Mouse (Mus musculus) retina, adult 2 months (tissue): ENCODE measurements around the gene Lzic.
A peak's percentile ranks its signal among the peaks of the same experiment; 100 is the strongest.

Source experiments
- DNase-seq: peaks from one replicate; pipeline ENCODE4 v3.0.0-alpha.2; 2012; ENCODE audit warnings: low read depth, low spot score

Gene Lzic

DNA sequence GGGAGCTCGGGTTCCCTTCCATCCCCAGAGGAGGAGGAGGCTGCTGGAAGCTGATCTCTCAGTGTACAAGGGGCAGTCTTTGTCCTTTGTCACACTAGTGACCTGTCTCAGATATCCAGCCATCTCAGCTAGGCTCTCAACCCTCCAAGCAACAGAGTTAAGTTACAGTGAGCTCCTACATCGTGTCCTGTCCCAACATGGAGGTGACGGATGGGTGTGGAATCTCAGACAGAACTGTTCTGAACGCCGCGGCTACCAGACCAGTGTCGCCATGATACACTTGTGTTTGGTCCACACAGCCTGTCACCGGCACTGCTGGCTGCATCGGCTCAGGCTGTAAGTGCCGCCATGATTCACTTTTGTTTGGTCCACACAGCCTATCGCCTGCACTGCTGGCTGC is 8.0 kb upstream of the Lzic start, which contains the start of gene Tmem274:
Gene Tmem274, plus strand, starts transcription at position 301 of the 400 bp plus-strand sequence.
- DNase-seq, result no peak

- DNase-seq, result no peak
Measured at GRCm38 (mm10) chr4:149484566-149484965, 463 bp upstream of the Lzic start.

DNA sequence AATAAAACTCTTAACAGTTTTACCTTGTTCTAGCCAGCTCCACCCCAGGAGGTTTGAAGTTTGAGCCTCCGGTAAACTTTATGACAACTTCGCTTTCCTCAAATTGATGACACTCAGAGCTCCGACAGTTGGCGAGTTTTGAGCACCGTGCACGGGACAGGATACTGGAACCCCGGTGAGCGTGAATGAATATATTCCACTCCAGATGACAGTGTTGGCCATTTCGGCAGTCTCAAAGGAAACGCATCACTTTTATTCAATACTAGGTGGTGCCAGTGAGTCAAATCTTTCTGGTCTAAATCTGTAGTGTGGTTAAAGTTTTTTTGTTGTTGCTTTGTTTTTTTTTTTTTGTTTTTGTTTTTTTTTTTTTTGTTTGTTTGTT is 787 bp downstream of the Lzic start:
- no peak for DNase-seq

DNA sequence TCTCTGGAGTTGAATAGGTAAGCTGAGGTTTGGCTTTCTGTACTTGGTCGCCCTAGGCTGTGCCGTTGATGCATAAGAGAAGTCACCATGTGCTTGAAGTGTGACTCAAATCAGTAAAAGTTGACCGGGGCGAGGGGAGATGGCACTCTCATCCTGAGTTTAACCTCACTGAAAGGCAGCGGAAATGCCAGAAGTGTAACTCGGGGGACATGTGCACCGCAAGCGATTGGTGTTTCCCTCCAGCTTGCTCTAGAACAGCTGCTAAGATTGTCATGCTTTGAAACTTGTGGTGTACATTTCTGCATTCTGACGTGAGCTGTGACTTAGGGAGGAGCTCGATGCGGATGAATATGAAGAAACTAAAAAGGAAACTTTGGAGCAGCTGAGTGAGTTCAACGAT is 2.7 kb downstream of the Lzic start:
- no peak for DNase-seq

DNA sequence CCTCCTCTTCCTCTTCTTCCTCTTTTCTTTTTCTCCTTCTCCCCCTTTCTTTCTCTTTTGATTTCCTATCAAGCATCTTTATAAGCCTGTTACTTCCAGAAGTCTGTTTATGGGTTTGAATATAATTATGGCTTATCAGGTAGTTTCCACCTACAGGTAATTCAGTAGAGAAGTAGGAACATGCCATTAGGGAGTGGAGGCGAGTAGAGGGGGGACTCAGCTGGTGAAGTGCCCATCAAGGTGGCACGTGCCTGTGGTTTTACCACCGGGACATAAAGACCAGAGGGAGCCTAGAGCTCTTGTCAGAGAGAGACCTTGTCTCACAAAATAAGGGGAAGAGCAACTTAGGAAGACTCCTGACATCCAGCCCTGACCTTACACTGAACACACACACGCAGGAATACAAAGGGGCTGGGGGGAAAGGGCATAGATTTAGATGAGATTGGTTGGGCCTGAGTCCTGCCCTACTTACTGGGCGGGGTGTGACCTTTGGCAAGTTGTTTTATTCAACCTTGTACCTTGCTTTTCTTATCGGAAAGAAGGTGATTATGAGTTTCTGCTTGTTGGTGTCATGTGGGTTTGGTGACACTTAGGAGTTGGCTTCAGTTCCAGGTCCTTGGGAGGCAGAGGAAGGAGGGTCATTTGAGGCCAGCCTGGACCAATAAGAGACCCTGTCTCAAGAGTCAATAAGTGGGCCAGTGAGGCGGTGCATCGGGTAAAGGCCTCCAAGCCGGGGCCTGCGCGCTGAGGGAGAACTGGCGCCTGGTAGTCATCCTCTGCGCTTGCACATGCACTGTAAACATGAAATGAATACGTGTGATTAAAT is 4.6 kb downstream of the Lzic start:
- no peak for DNase-seq

DNA sequence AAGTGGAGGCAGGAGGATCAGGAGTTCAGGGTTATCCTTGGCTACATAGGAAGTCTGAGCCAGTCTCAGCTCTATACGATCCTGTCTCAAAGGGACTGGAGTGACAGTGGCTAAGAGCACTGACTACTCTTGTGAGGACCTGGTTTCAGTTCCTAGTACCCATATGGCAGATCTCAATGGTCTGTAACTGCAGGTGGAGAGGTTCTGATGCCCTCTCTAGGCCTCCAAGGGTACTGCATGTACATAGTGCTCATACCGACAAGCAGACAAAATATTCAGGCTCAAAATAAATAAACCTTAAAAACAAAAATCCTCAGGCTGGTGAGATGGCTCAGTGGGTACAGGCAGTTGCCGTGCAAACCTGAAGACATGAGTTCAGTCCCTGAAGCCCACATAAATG is 6.1 kb downstream of the Lzic start:
- no peak for DNase-seq

- DNase-seq, result no peak
Measured at GRCm38 (mm10) chr4:149496612-149497011, 11.6 kb downstream of the Lzic start.

- no peak for DNase-seq
Measured at GRCm38 (mm10) chr4:149498901-149499300, 13.9 kb downstream of the Lzic start.

GRCm38 (mm10) chr4:149499790-149500189 is 14.8 kb downstream of the Lzic start:
- DNase-seq, result no peak

DNA sequence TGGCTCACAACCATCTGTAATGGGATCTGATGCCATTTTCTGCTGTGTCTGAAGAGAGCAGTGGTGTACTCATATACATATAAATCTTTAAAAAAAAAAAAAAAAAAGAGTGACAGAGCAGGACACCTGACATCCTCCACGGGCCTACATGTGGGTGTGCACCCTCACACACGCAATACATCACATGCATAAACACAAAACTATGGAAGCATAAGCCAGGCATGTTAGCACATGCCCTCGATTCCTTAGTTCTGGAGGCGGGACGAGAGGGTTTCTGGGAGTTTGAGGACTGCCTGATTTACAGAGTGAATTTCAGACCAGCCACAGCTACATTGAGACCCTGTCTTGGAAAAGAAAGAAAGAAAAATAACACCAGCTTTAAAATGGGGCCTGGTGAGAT is 19.3 kb downstream of the Lzic start:
- DNase-seq, result no peak

GRCm38 (mm10) chr4:149504858-149505257 is 19.8 kb downstream of the Lzic start:
- DNase-seq, result no peak

DNA sequence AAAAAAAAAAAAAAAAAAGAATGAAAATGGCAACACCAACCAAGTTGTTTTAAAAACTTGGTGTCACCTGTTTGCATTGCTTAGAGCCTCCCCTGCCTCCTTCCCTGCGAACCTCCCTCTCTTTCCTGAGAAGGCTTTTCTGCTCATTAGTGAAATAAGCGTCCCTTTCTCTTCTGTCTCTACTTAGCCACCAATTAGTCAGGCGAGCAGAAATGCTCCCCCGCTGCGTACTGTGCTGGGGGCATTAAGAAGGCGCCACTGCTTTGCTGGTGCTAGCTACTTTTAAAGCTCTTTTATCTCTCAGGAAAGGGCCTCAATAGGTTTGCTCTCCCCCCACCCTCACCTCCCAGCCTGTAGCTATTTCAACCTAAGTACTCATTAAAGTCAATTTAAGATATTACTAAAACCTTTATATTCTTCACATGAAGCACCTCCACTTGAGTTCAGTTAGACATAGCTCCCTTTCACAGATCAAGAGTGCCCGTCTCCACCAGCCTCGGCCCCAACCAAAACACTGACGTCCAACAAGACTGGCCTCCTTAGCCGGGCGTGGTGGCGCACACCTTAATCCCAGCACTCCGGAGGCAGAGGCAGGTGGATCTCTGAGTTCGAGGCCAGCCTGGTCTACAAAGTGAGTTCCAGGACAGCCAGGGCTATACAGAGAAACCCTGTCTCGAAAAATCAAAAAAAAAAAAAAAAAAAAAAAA is 20.4 kb downstream of the Lzic start:
- DNase-seq, result no peak

- no peak for DNase-seq
Measured at GRCm38 (mm10) chr4:149506904-149507303, 21.9 kb downstream of the Lzic start.

- DNase-seq, result no peak
Measured at GRCm38 (mm10) chr4:149511221-149511646, 26.2 kb downstream of the Lzic start.

GRCm38 (mm10) chr4:149512072-149512471 is 27.0 kb downstream of the Lzic start:
- no peak for DNase-seq

- no peak for DNase-seq
Measured at GRCm38 (mm10) chr4:149515706-149516105, 30.7 kb downstream of the Lzic start.

DNA sequence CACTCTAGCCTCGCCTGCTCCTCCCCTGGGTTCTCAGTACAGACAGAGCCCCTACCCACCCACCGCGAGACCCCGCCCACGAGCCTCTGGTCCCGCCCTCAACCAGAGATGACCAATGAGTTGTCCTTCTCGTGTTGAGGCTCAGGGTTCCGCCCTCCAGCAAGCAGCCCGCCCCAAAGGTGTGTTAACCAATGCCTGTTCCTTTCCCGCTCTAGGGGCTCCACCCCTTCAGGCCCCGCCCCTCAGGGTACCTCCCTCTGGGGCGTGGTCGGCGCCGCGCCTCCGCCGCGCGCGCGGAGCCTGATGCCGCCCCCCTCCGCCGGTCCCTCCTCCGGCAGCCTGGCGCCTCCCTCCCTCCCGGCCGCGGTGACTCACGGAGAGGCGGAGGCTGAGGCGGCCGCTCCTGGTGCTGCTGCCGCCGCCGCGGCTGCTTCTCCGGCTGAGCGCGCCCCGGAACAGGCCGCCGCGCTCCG is 32.9 kb downstream of the Lzic start, which contains the start of gene Ctnnbip1:
Gene Ctnnbip1, plus strand, starts transcription at position 369 of the 473 bp plus-strand sequence.
- DNase-seq, result peak; percentile 83

DNA sequence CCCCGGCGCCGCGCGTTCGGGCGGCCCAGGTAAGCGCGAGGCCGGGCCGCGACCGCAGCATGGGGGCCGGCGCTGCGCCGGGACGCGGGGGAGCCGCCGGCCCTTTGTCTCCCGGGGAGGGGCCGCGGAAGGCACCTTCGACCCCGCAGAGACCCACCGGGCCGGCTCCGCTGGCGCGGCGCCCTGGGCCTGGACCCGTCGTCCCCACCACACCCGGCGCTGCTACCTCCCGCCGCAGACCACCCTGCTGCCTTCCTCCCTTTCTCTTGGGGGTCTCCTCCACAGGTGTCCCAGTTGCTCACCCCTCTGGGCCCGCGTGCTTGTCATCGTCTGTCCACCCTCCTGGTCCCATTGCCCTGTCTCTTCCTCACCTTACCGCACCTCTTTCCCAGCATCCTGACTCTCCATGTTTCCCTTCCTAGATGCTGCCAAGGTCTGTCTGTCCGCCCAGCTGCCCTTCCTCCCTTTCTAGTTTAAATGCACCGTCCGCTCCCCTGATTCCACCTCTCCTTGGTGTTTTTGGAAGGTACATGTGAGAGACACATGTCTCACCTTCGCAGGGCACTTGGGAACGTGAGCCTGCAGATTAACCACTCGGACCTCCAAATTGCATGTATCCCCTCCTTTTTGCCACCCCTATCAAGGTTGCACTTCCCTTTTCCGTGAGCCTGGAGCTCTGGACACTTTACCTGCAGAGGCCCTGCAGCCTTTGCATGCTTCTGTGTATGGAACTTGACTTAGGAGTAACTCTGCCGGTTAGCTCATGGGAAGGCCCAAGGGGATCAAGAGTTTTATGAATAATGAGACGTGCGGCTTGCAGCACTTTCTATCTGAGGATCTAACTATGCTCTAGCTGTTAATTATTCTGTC is 33.6 kb downstream of the Lzic start:
- DNase-seq, result no peak

DNA sequence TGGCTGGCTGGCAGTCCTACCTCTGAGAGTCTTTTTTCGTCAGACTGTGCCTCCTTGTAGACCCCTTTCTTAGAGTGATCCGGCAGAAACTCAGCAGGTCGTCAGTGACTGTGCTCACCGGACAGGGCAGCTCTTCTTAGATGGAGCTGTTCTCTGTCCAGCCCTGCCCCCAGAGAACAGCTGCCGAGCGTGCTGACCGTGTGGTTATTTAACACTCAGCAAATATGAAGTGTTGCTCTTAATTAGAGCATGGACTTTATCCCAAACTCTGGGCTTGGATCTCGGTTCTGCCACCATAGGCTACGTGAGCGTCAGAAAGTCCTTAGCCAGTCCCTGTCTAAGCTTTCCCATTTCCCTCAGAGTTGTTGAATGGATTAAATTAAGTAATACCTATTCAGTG is 36.2 kb downstream of the Lzic start:
- no peak for DNase-seq

DNA sequence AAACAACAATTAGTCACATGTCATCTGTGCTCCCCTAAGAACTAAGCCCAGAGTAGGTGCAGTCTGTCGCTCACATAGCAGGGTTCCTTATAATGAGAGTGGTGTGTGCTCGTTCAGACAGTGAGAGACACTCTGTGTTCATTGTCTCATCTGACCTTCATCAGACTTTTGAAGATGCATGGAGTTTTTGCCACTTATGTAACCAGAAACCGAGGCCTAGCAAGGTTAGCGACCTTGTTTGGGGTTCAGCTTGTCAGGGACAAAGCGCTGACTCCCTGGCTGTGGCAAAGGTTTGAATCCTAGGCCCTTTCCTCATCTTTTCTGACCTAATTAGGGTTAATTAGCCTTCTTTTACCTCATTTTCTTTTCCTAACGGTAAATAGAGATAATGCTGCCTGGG is 38.9 kb downstream of the Lzic start:
- no peak for DNase-seq

DNA sequence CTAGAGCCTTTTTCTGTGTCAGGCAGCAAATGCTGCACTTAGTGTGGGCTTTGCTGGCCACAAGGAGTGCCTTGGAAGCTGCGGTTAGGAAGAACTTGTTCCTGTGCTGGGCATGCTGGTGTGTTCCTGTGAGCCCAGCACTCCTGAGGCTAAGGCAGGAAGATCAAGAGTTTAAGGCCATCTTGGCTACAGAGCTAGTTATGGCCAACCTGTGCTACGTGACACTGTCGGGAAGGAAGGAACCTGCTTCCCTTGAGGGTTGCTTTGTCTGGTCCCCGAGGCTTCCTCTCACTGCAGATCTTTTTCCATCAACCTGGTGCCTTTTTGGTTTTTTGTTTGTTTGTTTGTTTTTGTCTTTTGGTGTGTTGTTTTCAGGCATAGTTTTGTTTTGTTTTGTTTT is 40.1 kb downstream of the Lzic start:
- DNase-seq, result no peak

DNA sequence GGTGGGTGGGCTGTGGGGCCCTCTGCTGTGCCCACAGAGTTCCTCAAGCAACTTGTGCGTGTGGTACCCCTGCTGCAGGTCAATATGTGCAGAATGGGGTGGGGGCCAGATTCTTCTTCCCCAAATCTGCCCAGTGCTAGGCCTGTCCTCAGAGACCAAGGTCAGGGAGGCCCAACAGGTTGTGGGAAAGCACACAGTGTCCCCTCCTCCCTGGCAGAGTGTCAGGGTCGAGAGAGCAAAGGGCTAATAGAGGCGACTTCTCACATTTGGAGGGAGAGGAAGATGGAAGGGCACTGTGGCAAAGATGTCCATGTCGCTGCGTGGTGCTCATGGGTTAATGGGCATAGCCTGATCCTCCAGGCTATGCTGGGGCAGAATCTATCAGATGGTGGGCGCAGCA is 40.8 kb downstream of the Lzic start:
- no peak for DNase-seq
